Mouse (Mus musculus) gastrocnemius, postnatal 25 days (tissue): ENCODE measurements at regions not wholly inside any gene's neighbourhood (a gene's known extent, or its start where the extent isn't known, plus 50 kb on each side); places are given as distances from the start of the nearest gene placed in this dataset.
A peak's percentile ranks its signal among the peaks of the same experiment; 100 is the strongest.

Experiments
- DNase-seq: peaks from one replicate; pipeline ENCODE4 v3.0.0; 2022

DNA sequence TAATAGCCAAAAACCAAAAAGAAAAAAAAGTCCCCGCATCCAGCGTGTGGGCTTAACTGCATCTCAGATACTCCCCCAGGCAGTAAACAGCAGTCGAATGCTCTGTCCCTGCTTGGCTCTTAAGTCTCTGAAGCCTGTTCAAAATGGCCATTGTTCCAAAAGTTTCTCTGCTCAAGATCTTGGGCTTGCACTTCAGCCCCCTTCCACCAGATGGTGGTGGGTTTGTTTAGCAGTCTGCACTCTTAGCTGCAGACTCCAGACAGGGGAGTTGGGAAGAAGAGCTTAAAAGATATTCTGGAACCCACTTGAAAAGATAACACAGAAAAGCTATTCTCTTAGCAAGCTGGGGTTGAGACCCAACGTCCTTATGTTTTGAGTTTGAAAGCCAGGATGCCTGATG is 496.4 kb downstream of the Nedd1 start:
- DNase-seq: no peak

- DNase-seq: no peak
These were observed 497.1 kb downstream of the Nedd1 start for GRCm38 (mm10) chr10:92225071-92225470.

DNA sequence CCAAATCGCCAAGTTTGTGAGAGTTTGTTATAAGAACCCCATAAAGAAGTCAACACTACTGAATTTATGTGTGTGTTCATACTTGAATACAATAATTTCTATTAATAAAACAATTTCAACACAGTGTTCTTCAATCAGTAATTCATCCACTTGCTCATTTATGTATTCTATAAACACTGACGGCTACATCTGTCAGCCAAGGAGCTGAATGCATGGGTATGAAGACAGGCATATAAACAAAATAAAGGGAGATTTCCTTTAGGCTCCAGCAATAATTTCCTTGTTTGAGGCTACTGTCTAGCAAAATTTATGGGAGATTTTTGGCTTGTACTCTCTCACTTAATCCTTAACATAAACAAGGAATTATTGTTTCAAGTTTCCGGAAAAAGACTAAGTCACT is 502.9 kb downstream of the Nedd1 start:
- DNase-seq: no peak

DNA sequence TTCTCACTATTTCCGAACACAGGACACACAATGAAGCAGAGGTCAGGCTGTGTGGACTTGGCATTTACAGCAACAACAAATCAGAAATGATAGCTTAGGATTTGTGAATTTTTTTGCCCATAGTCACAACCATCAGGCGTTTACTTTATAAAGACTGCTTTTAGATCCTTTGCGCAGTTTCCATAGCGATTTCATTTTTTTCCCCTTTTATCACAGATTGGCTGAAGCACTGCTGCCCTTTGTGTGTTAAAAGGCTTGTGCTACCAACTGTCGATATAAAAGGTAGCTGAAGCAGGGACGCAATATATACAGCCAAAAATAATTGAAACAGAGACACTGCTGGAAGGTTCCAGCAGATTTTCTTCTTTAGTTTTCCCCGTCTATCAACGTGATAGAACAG is 551.4 kb downstream of the Nedd1 start:
- DNase-seq: no peak

GRCm38 (mm10) chr10:92166057-92166456 is 556.2 kb downstream of the Nedd1 start:
- no peak for DNase-seq

GRCm38 (mm10) chr10:92164991-92165390 is 557.2 kb downstream of the Nedd1 start:
- no peak for DNase-seq

DNA sequence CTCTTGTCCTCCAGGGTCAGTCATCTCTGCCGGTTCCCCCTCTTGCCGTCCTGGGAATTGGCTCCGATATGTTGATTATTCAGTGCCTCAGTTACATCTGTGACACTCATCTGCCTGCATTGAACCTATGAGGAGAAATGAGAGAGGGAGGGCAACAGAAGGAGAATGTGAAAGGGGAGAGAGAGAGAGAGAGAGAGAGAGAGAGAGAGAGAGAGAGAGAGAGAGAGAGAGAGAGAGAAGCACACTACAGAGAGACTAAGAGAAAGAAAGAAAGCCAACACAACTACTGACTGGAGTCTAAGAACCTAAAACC is 557.6 kb downstream of the Nedd1 start:
- no peak for DNase-seq

GRCm38 (mm10) chr10:92163851-92164647 is 558.2 kb downstream of the Nedd1 start:
- DNase-seq: no peak

- DNase-seq: no peak
These were observed 559.1 kb downstream of the Nedd1 start for GRCm38 (mm10) chr10:92163071-92163504.

DNA sequence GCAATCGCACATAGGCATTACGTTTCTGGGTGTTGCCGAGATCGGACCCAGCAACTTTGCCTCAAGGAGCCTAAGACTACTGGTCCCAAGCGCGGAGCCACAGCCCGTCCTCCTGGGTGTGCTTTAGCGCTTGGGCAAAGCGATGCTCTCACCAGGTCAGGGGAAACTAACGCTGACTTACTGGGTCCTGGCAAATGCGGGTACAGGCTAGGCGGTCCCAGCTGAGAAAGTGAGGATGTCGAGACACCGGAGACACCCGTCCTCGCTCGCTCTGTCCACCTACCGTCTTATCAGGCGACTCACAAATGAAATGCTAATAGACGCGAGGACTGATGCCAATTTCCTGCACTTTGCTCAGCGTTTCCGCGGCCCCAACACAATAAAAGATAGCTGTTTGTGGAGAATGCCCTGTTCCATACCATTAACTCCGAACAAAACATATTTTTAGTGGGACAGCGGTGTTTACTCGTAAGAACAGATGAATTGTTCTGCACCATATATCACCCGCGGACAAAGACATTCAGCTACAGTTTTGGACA is 559.7 kb downstream of the Nedd1 start:
- no peak for DNase-seq

GRCm38 (mm10) chr10:92161501-92161900 is 560.7 kb downstream of the Nedd1 start:
- no peak for DNase-seq

GRCm38 (mm10) chr10:92146263-92146662 is 576.0 kb downstream of the Nedd1 start:
- no peak for DNase-seq

GRCm38 (mm10) chr10:92135521-92135920 is 586.7 kb downstream of the Nedd1 start:
- no peak for DNase-seq

DNA sequence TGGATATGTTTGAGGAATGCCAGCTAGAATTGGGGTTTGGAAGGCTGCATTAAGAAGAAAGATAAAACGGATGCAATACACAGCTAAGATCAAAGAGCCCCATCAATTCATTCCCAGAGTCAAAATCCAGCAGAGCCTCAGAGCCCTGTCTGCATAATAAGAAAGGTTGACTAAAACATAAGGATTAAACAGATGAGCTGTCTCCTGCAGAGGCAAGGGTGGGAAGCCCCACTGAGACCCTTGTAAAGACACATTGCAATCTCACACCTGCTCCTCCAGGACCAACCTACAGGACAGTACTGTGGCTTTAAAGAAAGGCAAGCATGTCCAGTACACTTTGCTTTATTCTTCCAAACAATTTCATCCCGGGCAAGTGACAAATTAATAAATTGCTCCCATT is 609.4 kb downstream of the Nedd1 start:
- no peak for DNase-seq

- no peak for DNase-seq
These were observed 615.9 kb downstream of the Nedd1 start for GRCm38 (mm10) chr10:92106331-92106730.

DNA sequence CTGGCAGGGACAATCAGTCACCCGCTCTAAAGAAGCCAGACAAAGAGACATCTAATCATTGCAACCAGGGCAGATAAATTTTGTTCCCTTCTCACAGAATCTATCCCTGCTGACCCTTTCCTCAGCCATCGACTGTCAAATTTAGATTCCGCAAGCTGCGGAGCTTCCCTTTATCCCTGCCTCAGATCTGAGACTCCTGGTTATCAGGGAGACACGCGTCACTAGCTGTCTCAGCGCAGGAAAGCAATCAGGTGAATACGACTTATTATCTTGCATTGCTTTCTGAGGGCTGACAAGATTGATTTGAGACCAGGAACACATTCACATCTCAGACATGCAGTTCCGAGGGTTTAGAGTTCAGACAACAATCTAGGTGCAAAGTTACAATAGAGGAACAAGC is 618.3 kb downstream of the Nedd1 start:
- no peak for DNase-seq

GRCm38 (mm10) chr10:92102755-92103154 is 619.5 kb downstream of the Nedd1 start:
- DNase-seq: no peak

- no peak for DNase-seq
These were observed 624.7 kb downstream of the Nedd1 start for GRCm38 (mm10) chr10:92097562-92097961.

GRCm38 (mm10) chr10:92097081-92097480 is 625.1 kb downstream of the Nedd1 start:
- no peak for DNase-seq

DNA sequence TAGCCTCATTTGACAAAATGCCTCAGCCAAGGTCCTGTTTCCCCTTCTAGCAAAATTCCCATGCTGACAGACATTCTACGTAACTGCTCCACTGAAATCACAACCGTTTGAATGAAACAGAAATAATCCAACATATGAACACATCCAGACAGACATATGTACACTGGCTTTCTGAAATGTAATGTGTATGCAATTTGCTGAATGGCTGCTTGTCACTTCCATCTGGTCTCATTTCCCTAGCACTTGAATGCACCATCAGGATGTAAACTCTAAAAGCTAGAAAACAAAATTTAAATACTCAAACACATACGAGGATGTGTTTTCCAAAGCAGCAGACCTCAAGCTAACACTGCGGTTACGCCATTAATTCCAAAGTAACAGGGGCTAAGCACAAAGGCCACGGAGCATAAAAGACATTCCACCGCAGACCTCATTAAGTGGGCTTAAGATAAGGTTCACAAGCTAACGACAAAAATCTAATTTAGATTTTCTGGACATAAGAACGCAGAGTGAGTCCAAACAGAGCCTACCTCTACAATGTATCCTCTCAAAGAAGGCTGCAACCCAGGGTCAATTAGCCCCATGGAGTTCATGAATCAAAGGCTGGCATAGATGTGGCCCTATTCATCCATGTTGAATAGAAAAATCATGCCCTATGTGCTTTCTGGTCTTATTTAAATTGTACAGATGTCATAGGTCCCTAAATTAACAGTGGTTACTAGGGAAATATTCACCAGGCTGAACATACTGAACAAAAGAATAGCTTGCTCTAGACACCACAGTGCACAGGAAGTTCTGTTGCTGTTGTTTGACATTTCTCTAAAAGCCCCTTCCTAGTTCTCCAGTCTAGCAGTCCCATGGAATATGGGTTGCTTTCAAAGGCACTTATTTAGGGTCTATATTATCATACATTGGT is 630.5 kb downstream of the Nedd1 start:
- no peak for DNase-seq

DNA sequence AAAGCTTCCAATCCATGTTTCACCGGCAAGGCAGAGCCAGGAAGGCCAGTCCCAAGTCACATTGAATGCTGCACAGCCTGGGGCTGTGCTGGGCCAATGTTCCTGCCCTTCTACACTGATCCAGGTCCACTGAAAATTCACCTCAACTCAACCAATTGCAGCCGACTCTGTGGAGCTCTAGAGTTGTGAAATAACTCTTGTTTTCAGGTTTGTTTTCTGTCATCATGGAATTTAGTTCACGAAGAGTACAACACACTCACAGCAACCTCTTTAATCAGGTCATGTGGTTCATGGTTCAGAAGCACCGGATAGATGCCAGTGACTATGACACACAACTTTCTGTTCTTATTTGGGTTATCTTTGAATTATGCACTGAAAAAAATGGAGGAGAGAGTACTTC is 640.1 kb downstream of the Nedd1 start:
- DNase-seq: peak; percentile 14

DNA sequence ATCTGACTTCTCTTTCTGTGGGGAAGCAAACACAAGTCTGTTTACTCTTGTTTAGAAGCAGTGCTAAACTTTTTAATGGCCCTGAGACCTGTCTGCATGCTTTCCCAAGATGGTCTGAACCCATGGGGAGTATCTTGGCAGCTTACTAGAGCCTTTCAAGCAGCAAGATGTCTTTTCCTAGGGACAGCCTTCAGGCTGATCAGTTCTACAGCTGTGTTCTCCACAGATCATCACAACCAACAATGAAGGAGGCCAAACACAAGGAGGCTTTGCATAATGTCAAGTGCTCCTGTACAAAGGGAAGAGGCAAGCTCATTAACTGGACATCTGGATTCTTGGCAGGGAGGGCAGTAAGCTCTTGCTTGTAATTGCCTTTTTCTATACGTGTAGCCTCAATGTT is 641.0 kb downstream of the Nedd1 start:
- peak; percentile 22 for DNase-seq

- no peak for DNase-seq
These were observed 642.8 kb downstream of the Nedd1 start for GRCm38 (mm10) chr10:92079421-92079820.
